Mouse (Mus musculus): ENCODE measurements around the gene Slc26a10.
"Not testable (repeated sequence)": the region's sequence is repeated elsewhere in the genome, so short reads cannot be mapped to it uniquely, and the experiment has no call there.

Gene Slc26a10

DNA sequence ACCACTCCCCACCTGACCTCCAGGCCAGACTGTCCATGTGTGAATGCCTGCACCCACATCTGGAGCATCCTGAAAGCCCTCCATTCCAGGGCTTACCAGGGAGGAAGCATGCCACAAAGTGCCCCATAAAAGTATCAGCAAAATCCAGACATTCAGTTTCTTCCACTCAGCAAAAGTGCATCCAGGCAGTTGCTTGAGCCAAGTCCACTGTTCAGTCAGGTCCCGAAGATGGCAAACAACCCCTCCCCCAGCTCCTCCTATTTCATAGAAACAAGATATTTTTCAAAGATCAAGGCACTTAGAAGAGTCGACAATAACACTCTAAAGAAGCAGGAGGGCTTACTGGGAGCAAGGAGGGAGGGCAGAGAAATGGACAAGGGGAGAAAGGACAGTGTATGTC lies 18.0 kb upstream of the Slc26a10 start:
- in situ Hi-C loops (cut with MboI, MseI), result no loop called here

DNA sequence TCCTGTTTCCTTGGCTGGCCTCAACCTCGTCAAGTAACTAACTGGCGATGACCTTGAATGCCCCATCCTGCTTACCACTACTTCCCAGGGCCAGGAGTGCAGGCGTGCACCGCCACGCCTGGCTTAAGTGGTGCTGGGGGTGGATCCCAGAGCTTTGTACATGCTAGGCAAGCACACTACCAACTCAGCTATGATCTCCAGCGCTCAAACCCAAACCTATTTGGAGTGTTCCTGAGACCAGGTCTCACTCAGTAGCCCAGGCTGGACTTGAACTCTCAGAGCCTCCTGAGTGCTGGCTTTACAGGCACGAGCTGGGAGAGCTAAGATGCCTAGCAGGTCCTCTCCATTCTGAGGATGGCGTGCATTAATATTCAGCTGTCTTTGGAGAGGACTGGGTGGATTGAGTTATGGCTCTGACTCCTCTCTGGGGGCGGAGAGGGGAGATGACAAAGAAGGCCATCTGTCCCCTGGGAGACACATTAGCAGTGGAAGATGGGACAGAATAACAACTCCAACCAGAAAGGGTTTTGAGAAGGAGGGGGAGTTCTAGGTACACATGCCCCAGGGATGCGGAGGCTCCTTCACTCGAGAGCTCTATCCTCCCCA lies 17.2 kb upstream of the Slc26a10 start:
- in situ Hi-C loops (cut with MboI, MseI), result no loop called here

DNA sequence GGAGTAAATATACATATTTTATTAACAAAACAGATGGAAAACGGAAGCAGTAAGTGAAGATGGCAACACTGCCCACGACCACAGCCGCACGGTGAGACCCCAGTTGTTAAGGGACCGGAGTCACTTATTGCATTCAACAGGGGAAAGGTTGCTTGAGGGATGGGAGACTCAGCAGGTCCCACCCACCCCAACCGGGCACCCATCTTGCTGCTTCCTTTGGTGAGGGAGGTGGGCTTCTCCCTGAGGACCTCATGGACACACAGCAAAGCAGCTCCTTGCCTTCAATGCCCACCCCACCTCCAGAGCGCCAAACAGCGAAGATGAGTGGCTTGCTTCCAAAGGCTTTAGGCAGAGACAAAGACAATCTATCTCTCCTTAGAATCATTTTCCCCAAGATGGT lies 16.7 kb upstream of the Slc26a10 start:
- in situ Hi-C loops (cut with MboI, MseI), result no loop called here

DNA sequence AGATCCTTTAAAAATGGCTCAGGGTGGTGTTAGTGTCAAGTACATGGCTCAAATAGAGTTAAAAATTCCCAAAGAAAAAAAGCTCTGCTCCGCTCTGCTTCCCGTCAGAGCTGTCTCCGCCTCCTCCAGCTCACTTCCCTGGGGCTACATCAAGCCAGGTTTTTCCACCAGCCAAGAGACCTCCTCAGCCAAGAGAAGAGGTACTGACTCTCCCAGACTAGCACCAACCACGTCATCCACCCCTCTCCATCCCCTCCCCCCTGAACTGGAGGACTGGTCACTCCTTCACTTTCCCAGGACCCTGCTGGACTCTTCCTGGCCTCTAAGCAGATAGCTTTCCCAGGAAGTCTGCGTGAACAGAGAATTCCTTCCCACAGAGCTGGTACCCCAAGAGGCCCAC lies 15.9 kb upstream of the Slc26a10 start:
- in situ Hi-C loops (cut with MboI, MseI), result no loop called here

DNA sequence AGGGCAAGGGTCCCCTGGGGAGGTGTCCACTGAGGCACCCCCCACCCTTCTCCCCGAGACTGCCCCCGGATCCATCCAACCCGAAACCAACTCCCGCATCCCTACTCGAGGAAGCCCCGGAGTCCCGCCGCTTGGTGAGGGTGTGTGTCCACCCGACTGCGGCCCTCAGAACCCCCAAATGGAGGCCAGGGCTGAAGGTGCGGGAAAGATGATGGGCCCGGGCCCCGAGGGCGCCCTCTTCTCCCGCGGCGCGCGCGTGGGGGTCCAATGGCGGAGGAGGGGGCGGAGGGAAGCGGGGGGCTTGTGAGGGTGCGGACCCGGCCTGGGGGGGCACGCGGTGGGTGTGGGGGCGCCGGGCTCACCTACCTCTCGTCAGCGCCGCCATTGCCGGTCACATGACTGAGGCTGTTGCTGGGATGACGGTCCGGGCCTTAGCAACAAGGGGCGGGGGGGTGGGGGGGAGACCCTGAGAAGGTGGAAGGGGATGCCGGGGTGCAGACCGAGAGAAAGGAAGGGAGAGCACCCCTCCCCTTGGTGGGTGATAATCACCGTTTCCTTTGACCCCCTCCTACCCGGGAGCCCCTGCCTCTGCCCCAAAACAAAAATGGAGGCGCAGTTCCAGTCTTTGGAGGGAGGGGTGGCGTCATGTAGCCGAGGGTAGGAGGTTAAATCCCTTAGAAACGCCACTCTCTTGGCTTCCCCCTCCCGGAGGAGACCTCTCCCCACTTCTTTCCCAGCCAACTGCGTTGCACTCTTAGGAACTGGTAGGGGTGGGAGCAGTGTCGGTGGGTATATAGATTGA lies 15.1 kb upstream of the Slc26a10 start, which contains the start of gene Dtx3:
Gene Dtx3, minus strand, starts transcription at position 401 of the 802 bp plus-strand sequence.
- in situ Hi-C loops (cut with MboI, MseI), result no loop called here

DNA sequence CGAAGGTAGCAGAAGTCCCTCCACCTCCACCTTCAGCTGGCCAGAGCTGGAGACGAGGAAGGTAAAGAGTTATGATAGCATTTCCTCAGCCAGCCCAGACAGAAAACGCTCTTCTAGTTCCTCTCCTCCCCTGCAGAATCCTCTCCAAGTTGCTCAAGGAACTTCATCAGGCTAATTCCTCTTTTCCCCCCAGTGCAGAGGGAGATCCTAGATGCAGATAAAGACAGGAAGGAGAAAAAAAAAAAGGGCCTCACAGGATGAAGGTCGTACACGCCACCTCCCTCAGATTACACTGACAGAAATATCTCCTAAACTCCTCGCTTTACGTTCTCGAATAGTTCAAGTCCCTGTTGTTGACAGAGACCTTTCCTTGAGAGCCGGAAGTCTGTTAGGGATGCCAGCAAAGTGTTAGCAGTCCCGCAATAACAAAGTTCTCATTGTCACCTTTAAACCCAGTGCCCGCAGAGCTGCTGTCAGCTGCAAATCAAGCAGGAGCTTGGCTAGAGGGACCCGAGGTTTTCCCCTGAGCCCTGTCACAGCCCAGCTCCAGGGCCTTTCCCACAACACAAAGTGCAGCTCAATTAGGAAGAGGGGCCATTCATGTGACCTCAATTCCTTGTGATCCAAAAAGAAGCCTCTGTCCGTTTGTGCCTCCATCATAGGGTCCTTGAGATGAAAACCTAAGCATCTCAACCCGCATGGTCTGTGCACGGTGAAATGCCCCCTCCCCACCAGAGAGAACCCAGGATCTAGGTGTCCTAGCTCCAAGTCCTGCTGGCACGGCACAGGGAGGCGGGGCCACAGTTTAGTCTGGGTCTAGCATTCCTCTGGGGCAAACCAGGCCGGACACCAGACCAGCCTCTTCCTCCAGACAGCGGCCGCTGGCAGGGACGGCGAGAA lies 14.2 kb upstream of the Slc26a10 start:
- in situ Hi-C loops (cut with MboI, MseI), result no loop called here

DNA sequence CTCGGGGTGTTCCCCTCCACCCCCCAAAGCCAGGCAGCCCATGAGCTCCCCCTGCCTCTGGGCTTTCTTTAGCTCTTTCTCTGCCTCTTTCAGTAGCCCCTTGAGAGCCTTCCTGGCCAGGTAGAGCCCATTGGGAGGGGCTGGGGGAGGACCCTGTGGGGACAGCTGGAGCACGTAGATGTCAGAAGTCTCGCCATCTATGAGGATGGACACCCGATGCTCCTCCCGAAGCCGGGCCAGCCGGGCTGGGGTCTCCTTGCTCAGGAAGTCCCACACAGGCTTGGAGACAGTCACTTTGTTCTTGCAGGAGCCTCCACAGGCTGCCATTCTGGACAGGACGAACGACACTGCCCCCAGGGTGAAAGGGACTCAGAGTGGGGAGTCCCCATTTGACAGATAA lies 12.6 kb upstream of the Slc26a10 start:
- in situ Hi-C loops (cut with MboI, MseI), result no loop called here

DNA sequence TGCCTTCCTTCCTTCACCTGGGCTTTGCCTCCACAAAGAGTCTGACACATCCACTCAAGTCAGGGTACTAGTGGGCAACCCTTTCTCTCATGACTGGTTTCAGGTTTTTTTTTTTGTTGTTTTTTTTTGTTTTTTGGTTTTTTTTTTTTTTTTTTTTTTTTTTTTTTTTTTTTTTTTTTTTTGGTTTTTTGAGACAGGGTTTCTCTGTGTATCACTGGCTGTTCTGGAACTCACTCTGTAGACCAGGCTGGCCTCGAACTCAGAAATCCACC lies 11.5 kb upstream of the Slc26a10 start:
- in situ Hi-C loops (cut with MboI, MseI), result not testable (repeated sequence)

DNA sequence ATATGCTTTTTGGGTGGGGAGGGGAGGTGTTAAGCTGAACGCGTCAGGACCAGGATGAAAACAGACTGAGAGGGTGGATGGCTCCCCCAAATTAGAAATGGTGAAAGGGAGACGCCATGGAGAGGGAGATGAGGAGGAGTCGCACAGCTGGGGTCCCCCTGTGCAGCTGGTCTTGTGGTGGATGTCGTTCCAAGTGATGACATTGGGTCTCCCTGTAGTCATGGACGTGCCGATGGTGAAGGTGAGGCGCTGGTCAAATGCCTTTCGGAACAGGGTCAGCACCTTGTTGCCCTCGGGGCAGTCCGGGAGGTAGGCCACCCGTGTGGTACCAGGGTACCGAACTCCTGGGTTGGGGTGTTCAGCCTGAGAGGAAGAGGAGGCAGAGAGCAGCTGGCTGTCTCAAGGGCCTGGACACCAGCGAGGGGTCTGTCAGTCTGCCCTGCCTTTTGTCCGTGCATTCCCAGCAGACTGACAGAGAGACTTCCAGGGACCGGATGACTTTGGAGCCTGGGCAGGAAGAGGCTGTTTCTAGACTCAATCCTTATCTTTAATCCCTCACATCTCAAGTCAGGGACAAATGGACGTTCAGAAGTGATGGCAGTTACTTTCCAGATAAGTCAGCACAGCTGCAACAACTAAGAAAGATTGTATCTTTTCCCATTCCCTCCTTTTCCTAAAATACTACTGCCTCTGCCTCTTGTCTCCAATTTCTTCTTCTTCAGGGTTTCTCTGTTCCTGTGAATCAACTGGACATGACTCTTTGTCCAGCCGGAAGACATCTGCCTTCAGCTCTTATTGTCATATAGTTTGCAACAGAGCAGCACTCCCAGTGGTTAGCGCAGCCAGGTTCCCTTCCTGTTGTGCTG lies 11.0 kb upstream of the Slc26a10 start:
- in situ Hi-C loops (cut with MboI, MseI), result no loop called here

DNA sequence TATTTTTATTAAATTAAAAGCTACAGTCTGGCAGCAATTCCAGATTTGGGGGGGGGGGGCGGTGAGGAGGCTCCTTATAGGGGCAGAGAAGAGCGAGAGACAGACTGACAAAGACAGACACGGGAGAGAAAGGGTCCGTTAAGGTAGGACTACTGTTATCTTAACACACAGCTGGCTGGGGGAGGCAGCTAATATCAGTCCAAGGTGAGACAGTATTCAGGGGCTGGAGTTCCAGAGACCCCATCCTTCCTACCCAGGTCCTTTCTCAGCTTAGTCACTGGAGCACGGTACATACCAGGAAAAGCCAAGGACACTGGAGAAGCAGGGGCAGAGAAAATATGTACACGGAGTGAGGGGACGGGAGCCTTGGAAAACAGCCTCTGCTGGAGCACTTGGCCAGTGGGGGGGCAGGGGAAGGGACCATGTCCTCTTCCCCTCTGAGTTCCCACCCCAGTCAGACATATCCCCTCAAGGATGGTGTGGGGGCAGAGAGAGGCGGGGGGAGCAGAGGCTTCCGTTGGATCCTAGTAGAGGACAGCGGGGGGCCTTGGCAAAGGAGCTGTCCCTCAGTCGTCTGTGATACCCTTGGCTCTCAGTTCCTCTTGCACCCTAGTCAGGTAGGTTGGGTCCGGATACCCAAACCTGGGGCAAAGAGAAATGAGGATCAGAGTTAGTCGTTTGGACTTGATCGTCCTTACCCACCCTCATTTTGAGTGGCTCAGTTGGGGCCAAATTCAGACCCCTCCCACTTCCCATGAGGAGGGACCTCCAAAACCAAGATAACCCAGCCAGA lies 10.1 kb upstream of the Slc26a10 start:
- in situ Hi-C loops (cut with MboI, MseI), result no loop called here

DNA sequence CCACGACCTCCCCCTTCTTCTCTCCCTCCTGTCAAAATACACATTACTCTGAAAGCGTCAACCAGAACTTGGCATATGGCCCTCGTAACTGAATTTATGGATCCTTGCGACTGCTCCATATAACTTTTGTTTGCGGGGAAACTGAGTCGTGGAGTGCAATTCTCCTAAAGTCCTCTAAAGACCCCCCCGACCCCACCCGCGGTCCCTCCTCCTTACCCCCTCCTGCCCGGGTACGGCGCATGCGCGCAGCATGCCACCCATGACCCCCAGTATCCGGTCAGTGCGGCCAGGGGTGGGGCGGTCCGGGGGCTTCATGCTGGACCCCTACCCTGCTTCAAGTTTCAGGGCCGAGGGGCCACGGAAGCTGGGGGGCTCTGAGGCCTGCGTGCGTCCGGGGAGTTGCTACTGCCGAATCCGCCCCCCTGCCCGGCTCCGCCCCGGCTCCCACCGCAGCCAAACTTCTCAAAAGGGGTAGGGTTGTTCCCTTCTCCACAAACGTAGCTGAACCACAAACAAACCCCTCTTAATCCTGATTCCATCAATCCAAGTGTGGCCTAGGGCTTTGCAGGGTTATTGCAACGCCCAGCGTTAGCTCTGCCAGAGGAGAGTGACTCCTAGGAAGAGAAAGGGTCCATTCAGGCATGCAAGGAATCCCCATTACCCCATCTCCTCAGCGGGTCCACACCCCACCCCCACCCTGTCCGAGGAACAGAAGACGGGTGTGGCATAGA lies 9.4 kb upstream of the Slc26a10 start, which contains the start of gene Arhgef25:
Gene Arhgef25, minus strand, starts transcription at position 433 of the 731 bp plus-strand sequence.
- in situ Hi-C loops (cut with MboI, MseI), result no loop called here

DNA sequence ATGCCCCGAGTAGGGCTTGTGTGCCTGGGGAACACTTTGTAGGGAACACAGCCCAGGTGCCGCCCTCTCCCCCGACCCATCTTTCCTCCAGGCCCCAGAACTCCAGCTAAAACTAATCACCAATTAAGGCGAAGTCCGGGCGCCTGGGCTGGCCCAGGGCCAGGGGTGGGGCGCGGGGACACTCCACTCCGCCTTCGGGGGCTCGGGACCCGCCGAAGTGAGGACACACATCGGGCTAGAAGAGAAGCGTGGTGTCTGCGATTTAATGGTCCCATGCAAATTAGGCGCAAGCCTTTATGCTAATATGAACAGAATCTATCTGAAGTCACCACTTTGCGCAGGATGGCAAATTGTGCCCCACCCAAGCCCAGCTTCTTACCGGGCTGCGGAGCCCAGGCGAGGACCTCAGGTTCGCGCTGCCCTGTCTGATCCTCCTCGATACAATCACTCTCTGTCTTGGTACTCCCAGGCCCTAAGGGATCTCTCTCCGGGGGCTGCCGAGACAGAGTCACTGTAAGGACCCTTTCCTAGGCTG lies 8.7 kb upstream of the Slc26a10 start:
- in situ Hi-C loops (cut with MboI, MseI), result no loop called here

DNA sequence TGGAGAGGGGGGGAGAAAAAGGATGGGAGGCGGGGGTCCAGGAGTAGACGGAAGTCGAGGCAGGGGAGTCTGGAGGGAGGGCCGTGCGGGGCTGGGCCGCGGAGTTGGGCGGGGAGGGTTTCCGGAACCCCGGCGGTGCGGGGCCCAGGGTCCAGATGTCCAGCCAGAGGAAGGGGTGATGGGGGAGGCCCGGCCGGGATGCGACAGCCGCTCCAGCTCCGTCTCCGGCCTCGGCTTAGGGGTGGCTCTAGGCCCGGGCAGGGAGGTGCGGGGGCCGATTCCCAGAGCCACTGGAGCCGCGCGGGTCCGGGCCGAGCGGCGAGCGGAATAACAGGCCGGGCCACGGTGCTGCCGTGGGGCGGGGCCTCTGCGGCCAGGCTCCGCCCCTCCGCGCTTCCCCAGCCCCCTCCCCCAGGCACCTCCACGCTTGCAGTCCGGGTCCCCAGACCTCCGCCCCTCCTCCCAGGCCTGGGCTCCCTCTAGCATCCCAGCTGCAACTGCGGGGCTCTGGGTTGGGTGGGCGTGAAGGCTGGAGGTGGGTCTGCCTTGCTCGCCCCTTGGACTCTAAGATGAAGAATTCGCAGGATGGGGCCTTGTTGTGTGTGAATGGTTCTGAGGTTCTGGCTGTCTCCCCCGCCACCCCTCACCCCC lies 8.1 kb upstream of the Slc26a10 start:
- in situ Hi-C loops (cut with MboI, MseI), result no loop called here

DNA sequence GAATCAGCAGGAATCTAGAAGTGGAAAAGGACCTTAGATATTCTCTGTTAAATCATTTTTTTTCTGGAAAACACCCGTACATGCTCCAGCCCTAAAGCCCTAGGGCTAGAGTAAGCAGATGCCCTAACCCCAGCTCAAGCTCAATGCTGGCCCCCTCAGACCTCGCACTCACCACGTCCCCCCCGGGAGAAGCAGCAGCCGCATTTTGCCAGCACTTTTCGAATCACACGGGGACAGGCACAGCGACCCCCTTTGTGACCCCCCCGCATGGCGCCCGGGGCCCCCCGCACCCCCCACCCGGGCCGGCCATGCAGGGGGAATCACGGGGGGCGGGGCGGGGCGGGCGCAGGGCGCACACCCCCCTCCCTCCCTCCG lies 7.6 kb upstream of the Slc26a10 start:
- in situ Hi-C loops (cut with MboI, MseI), result no loop called here

DNA sequence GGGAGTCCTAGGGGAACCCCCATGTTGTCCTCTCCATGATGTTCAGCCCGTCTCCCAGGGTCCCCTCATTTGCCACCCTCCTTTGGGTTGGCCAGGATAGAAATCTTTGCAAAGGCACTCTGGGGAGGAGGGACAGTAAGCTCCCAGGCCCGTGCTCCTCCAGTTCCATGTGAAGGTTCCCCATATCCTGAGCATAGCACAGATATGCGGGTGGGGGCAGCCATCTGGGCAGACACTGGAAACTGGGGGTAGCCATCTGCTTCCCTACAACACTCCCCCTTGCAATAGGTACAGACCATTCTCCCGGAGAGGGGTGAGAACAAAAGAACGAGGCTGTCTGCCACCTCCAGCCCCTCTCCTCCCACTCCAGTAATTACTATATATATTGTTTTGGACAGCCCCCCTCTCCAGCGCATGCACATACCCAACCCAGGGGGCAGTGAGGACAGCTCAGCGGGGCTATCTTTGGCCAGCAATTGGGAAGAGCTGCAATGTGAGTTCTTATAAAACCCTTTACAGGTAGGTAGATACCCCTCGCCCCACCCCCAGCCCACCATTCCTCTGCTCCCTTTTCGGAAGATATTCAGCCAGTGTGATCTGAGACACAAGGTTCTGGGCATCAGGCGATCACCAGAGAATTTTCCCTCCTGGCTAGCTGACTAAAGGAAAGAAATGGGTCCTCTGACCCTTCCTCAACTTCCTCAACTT lies 7.1 kb upstream of the Slc26a10 start:
- in situ Hi-C loops (cut with MboI, MseI), result no loop called here

DNA sequence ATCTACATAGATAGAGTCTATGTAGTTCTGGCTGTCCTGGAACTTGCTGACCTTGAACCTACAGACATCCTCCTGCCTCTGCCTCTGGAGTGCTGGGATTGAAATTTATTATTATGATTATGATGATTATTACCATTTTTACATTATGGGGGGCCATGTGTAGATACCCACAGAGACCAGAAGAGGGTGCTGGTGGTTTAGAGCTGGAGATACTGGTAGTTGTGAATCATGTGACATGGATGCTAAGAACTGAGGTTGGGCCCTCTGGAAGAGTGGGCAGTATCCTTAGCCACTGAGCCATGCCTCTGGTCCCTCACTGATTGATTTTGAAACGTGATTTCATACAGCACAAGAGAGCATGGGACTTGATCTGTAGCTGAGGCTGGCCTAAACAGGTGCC lies 6.0 kb upstream of the Slc26a10 start:
- in situ Hi-C loops (cut with MboI, MseI), result no loop called here

DNA sequence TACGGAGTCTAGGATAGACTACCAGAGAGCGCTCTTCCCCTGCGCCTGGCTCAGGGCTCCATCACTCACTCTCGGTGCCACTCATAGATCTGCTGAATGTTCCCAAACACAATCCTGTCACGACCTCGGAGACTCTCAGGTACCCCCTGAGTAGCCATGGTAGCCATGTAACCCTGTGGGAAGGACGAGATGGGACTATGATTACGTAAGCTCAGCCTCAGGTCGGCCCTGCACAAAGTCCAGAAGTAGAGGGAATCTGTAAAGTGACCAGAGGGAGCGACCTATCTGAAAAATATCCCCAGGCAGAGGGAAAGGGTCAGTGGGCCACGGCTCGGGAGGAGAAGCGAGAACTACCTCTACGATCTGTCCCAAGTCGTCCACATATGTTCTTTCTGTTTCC lies 5.1 kb upstream of the Slc26a10 start:
- in situ Hi-C loops (cut with MboI, MseI), result no loop called here

DNA sequence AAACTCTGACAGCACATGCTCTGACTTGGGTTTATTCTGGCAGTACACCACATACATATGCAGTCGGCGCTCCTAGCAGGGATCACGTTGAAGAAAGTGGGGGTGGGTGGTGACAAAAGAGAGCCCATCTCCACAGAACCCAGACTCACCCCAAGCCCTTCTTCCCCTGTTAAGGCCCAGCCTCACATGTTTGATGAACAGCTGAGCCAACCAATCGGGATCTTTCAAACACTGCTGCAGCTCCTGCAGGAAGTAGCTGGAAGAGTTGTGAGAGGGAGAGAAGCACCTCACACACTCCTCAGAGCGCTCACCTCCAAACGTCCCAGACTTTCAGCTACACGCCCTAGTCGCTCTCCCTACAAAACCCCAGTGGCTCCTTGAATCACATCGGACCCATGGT lies 4.7 kb upstream of the Slc26a10 start:
- in situ Hi-C loops (cut with MboI, MseI), result no loop called here

DNA sequence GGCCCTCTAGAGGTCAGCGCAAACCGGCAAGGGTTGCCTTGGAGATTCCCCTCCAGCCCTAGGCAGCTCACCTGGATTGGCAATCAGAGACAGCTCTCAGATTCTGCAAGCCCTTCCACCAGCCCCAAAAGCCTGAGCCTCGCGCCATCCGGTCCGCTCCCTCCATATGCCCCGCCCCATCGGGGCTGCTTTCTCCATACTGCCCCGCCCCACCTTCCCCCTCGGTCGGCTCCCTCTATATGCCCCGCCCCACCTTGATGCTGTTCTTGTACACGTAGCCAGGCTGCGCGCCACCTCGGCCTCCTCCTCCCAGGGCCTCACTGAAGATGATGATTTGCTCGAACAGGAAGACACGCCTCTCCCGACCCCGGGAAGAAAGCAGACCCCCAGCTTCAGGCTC lies 3.3 kb upstream of the Slc26a10 start:
- in situ Hi-C loops (cut with MboI, MseI), result no loop called here
